Mouse (Mus musculus): ENCODE measurements at regions not wholly inside any gene's neighbourhood (a gene's known extent, or its start where the extent isn't known, plus 50 kb on each side); places are given as distances from the start of the nearest gene placed in this dataset.

DNA sequence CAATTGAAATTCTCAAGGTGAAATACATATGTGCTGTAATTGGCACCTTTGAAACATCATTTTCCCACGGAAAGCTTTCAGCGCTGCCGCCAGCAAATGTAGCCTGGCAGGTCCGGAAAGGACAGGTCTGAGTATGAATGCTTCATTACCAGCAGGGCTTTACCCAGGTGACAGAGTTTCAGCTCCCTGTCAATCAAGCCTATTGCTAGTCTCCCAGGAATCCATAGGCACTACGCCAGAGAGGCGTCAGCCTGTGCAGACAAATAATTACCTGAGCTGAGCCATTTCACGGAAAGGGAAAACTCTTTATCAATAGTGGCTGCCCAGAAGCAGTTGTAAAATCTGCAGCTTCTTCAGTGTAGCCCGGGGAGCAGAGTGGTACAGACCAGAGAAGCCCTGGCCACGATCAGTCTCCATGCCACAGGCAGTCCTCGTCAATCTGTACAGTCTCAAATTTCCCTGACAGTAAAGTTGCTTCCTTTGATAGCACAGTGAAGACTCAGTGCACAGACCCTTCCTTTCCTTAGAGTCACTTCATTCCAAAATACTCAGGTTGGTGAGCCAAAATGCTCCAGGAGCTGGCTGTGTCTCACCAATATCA lies 340.7 kb downstream of the Samd5 start:
- no peak for TF ChIP-seq MYC (IDR thresholded peaks at IDR 0.05; ENCODE audit: low read depth, low read length)
- no peak for TF ChIP-seq SMC3 (IDR thresholded peaks at IDR 0.05; ENCODE audit: low read depth, low read length)
- no peak for TF ChIP-seq MAFK (IDR thresholded peaks at IDR 0.05; ENCODE audit: insufficient replicate concordance, low read length)
- no peak for TF ChIP-seq POLR2A (IDR thresholded peaks at IDR 0.05; ENCODE audit: low read depth, low read length)

Data from CH12.LX (cell line).